Mouse (Mus musculus) cerebellum, adult 2 months (tissue): ENCODE data around the gene Cidec.

Experiments
- CTCF ChIP-seq: fragments of 200-500 bp; IDR thresholded peaks from 2 replicates; pipeline ENCODE4 v1.5.1; 2011; ENCODE audit warnings: low read depth, mild to moderate bottlenecking, control low read depth, low read length, moderate library complexity, borderline replicate concordance; ENCODE audit not compliant: insufficient read depth
- POLR2A ChIP-seq: fragments of 200-500 bp; IDR thresholded peaks from 2 replicates; pipeline ENCODE4 v1.6.1; 2011; ENCODE audit warnings: low read length, control low read depth, borderline replicate concordance; ENCODE audit not compliant: insufficient read depth

DNA sequence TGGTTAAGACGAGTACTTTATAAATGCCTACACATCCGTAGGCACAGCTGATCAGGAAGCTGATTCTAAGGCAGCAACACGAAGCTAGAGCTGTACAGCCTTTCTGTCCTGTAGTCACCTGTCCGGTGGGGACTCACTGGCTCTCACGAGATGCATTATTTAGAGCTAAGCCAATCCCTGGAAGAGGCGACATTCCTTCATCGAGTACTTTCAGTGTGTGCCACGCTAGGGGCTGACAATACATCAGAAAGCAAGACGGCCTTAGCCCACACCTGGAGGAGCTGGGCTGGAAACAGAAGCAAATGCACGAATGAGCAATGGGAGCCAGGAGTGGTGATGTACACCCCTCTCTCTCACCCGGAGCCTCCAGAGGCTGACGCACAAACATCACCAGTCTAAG is 1.6 kb upstream of the Cidec start:
- no peak for TF ChIP-seq CTCF
- no peak for TF ChIP-seq POLR2A
